Mouse (Mus musculus): Measurements from ENCODE around the gene Mical2.

GRCm38 (mm10) chr7:112205513-112205912, 20.1 kb upstream of the Mical2 start:
- no peak for TF ChIP-seq PAX5 (IDR thresholded peaks at IDR 0.05; ENCODE audit: low read length)
- no peak for TF ChIP-seq EP300 (IDR thresholded peaks at IDR 0.05; ENCODE audit: low read length)
- TF ChIP-seq POLR2A (IDR thresholded peaks at IDR 0.05; ENCODE audit: low read depth, low read length): no peak

All from CH12.LX (cell line).